Mouse (Mus musculus) brain, embryonic 14.5 days (tissue): ENCODE data around the gene Gtpbp2. TPM values are rescaled to one million over a fixed set of nuclear protein-coding genes. Genes with fewer than 3 reads are reported as not detected.

Source experiments
- DNase-seq: peaks from one replicate; pipeline ENCODE4 v3.0.0-alpha.2; 2011; ENCODE audit warnings: low read depth
- CTCF ChIP-seq: fragments of 200-500 bp; IDR thresholded peaks from 2 replicates; pipeline ENCODE4 v1.5.1; 2012; ENCODE audit warnings: inconsistent platforms, mild to moderate bottlenecking, moderate library complexity, borderline replicate concordance; ENCODE audit not compliant: insufficient read depth, insufficient read length; ENCODE audit errors: extremely low read depth
- POLR2A ChIP-seq: fragments of 200-500 bp; IDR thresholded peaks from 2 replicates; pipeline ENCODE4 v1.6.1; 2012; ENCODE audit warnings: mild to moderate bottlenecking, inconsistent platforms, borderline replicate concordance; ENCODE audit not compliant: poor library complexity, insufficient read depth, insufficient read length, severe bottlenecking; ENCODE audit errors: extremely low read depth
- polyA plus RNA-seq: library from polyadenylated mRNA; depleted of rRNA; stranded (reverse); fragments of >200 nt; gene quantifications from 2 replicates; pipeline ENCODE4 v1.2.3, GENCODE M21; 2012

Gtpbp2 gene
- polyA plus RNA-seq, 1 experiment = 169 TPM

DNA sequence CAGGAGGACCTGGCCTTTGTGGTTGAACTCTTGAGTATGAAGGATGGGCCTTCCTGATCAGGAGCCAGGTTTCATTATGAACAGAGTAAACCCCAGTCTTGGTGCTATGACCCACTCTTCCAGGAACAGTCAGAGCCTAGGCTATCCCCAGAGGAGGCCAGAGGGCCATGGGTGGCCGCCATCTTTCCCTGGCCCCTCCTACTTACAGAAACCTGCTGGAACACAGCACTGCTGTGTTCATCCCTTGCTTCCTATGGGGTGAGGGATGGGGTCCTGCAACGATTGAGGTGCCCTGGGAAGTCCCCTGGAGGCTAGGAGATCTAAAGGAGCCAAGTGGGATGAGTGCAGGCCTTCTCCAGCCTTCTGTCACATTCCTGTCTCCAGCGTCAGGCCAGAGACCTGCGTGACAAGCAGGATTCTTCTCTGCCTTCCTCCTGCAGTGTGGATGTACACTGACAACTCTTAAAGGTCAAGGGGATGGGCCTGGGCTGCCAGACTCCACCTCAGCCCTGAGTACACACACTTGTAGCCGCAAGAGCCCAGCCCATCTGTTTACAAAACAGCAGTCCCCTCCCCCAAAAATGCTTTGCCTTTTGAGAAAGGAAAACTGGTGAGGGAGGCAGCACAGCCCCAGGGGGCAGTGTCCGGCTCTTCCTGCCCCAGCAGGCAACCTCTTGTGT, 32.9 kb upstream of the Gtpbp2 start:
- no peak for DNase-seq
- TF ChIP-seq POLR2A (no peak), CTCF (no peak)

DNA sequence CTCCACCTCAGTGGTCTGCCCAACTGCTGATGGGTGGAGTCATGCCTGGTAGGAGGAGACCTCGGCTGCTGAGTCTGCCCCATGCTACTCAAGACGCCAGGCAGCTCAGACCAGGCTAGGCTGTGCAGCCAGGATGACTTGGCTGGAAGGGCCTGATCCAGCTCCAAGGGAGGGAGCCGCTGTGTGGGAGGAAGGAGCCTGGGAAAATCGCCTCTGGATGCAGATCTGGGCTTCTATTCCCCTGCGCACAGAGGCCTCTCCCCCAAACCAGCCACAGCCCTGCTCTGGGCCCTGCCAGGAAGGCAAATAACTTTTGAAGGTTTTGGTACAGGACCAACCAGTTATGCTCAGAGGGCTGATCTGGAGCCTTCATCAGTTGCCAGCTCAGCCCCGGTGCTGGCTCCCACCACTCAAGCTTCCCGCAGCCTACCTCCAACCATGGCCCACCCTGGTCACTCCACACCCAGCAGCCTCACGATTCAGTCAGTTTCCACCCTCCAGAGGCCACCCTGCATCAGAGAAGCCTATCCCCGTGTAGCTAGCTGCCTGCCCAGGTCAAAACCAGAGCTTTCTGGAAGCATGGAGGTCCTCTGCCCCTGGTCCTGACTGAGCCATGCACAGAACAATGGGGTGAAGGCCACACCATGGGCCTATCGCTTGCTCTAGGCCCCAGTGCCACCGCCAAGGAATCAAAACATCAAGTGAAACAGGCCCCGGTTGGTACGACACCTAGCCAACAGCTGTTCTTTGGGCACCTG, 30.9 kb upstream of the Gtpbp2 start:
- no peak for DNase-seq
- TF ChIP-seq CTCF = no peak
- no peak for TF ChIP-seq POLR2A

DNA sequence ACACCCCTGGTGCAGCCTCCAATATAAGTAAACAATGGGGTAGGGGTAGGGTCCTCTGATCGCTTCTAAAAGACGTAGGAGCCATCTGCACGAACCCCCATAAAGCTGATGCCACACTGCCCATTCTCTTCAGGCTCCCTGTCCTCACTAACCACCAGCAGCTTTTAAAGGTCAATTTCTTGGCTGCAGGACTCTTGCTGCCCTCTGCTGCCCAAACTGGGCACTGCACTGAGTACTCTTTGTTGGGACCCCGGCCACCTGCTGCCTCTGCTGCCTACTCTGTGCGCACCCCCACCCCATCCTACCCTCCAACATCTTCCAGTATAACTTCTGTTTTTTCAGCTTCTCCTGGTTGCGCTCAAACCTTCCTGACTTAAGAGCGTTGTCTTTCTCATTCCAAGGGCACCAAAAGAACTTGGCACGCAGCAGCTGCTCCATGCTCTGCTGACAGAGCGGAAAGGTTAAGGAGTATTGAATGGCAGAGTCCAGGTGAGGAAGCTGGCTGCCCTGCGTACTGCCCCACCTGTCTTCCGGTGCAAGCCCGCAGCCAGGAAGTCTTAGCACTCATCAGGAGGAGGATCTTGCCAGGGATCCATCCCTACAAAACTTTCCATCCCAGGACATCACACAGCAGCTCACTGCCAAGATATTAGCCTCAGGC, 28.6 kb upstream of the Gtpbp2 start:
- peak; percentile 76 for DNase-seq
- TF ChIP-seq POLR2A (no peak), CTCF (peak; percentile 91)

DNA sequence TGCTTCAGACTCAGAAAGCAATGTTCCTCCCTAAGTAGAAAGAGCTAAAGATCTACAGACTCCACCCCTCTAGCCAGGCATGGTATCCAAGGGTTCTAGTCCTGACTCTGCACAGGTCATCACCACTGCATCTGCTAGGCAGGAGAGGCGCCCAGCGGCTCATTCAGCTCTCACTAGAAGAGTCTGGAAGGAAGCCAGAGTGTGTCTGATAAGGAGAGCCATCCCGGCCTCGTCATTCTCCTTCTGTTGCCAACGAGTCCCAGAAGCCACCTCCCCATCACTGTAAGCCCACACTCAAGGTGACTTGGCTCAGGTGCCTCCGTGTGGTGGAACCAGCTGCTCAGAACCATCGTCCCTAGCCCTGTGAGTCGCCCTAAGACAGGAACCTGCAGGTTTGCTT, 28.0 kb upstream of the Gtpbp2 start:
- no peak for TF ChIP-seq POLR2A
- no peak for TF ChIP-seq CTCF
- DNase-seq = no peak

DNA sequence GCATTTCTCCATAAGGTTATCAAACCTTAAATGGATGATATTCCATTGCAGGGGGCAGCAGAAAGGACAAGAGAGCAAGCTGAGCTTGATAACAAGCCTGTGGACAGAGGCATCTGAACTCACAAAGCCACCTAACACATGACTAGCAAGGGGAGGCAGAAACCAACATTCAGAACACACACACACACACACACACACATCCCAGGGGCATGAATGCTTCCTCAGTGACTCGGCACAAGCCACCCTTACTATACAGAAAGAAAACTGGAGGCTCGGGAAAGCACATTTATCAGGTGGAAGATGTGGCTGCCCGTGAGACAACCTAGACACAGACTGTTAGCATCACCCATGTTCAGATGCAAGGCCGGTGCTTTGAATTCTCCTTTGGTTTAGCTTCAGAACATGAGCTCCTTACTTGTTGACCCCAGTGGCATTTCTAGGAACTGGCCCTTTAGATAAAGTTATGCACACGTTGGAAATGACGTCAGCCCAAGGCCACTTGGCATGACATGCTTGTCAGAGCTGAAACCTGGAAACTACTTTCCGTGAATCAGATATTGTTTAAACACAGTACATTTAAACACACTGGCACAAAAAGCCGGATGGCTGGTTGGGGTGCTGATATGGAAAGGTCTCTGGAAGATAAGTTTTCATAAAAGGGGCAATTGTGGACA, 22.1 kb upstream of the Gtpbp2 start:
- no peak for TF ChIP-seq POLR2A
- no peak for TF ChIP-seq CTCF
- DNase-seq = no peak

DNA sequence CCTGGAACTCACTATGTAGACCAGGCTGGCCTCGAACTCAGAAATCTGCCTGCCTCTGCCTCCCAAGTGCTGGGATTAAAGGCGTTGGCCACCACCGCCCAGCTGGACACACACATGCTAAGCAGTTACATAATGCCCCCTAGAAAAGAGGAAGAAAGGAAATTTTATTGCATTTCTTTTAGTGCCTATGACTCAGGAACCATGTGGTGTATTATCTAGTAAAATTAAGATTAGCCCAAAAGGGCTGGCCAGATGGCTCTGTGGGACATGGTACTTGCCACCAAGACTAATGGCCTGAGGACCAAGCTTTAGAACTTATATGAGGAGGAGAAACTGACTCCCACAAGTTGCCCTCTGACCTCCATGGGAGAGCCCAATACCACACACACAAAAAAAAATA, 21.0 kb upstream of the Gtpbp2 start:
- TF ChIP-seq POLR2A (no peak), CTCF (no peak)
- no peak for DNase-seq

DNA sequence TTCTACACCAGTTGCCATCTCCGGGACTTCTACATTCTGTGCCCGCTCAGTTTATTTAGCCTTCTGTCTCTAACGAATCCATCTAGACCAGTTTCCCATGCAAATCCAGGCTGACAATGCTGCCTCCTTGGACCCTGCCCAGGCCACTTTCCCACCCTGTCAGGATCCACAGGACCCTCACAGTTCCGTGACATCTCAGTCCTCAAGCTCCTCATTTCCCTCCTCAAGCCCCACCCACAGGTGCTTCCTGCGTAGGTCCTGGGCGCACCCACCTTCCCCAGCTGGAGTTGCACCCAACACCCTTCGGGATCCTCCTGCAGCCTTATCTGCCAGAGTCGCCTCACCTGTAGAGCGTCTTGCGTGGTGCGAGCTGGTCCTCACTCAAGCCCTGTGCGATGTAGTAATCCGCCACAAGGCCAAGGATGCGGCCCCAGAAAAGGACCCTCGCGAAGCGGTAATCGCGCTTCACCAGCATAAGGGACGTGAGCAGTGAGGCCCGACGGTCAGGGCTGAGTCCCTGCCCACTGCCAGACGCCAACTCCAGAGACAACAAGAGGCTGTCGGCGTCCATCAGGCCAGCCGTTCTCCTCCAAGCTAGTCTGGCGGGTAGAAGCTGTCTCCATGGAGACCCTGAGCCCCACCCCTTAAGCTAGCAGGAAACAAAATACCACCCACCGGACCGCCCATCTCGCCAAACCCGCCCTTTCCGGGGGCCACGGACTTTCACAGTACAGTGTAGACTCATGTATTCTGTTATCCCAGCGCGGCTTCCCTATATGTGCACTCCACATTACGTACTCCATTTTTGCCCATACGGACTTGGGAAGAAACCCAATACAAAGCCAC, 17.0 kb upstream of the Gtpbp2 start, which contains the start of gene Rsph9:
TSS of gene Rsph9 (minus strand) at position 639 of the 846 bp plus-strand sequence.
- no peak for TF ChIP-seq CTCF
- 0 out of 2 replicates have a peak, but pooled peaks have one; percentile 15 for TF ChIP-seq POLR2A
- peak; percentile 92 for DNase-seq

DNA sequence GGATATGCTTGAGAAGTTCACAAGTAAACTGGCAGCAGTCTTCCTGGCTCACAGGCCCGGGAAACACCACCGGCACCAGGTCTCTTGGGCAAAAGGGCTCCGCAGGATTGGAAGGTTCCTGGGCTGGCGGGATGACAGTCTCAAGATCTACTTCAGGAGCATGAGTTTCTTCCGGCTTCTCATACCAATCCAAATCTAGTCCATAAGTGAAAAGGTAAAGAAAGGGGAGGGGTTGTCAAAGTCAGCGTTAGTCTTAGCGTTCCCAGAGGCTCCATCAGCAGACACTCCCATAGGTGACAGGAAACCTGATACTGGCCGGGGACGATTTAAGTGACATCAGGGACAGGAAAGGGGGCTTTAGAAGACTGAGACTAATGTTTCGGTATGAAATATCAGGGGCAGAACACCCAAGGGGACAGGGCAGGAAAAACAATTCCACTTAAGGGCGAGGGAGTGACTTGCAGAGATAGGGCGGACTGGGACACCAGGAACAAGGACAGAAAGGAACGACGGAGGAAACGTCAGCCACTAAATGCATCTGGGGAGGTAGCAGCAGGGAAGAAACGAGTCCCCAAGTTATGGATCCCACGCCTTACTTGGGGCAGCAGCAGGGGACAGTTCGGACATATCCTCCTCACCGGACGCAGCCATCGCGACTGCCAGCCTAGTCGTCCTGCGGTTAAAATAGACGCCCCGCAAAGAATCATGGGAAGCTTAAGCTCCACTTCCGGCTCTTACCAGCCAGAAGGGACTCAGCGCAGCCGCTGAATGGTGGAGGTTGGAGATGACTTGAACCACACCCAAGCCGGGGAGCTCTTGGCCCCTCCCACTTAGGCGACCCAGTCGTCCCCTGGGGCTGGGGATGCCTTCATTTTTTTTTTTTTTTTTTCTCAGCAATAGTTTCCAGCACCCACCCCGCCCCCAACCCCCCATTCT, 7.7 kb upstream of the Gtpbp2 start, which contains the start of gene Mad2l1bp:
TSS of gene Mad2l1bp (minus strand) at position 707 of the 936 bp plus-strand sequence.
- TF ChIP-seq POLR2A (peak; percentile 65; the same call in 1 of the 2 replicates), CTCF (no peak)
- peak; percentile 98 for DNase-seq

DNA sequence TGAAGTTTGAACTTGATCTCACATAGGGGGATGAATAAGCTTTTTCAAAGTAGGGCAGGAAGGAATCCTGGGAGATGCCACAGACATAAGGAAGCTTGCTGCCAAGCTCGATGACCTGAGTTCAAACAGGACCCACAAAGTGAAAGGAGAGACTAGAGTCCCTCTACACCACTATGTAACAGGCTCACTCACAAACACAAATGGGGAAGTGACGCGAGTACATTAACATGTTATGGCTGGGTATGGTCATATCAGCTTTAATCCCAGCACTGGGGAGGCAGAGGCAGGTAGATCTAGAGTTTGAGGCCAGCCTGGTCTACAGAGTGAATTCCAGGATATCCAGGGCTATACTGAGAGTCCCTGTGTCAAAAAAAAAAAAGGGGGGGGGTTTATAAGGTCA, 6.5 kb upstream of the Gtpbp2 start:
- no peak for DNase-seq

More for the DNA sequence above, 6.5 kb upstream of the Gtpbp2 start:
- TF ChIP-seq POLR2A (no peak), CTCF (no peak)
